Mouse (Mus musculus) lung, postnatal 0 days (tissue): Measurements from ENCODE around the gene Akap2.
"Not testable (repeated sequence)": the region's sequence is repeated elsewhere in the genome, so short reads cannot be mapped to it uniquely, and the experiment has no call there.

ENCODE experiments used
- CTCF ChIP-seq: IDR thresholded peaks from 2 replicates; pipeline ENCODE4 v1.5.1; 2016; ENCODE audit warnings: antibody characterized with exemption, mild to moderate bottlenecking
- EP300 ChIP-seq: IDR thresholded peaks from 2 replicates; pipeline ENCODE4 v1.6.1; 2016; ENCODE audit warnings: antibody characterized with exemption, mild to moderate bottlenecking, control low read depth

DNA sequence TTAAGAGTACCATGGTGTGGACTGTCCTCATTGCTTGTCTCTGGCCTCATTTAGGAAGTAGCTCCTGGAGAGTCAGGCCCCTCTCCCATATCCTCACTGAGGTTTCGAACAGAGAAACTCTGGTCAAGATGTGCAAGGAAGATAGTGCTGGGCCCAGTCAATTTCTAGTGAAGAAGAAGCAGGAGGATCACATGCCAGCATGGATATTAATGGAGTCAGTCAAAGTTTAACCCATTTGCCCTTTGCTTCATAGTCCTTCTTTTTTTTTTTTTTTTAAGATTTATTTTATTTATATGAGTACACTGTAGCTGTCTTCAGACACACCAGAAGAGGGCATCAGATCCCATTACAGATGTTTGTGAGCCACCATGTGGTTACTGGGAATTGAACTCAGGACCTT is 171.5 kb downstream of the Akap2 start:
- TF ChIP-seq CTCF, EP300: not testable (repeated sequence)
